Mouse (Mus musculus) megakaryocyte, embryonic 14.5 days (primary cell): Measurements from ENCODE around the gene Krt7.

ENCODE experiments used
- FLI1 ChIP-seq: IDR thresholded peaks from 2 replicates; pipeline ENCODE4 v1.6.1; 2012; ENCODE audit warnings: low read length, inconsistent platforms, mixed read lengths
- GATA1 ChIP-seq: IDR thresholded peaks from 3 replicates; pipeline ENCODE4 v1.6.1; 2012; ENCODE audit warnings: mixed read lengths, low read length, inconsistent platforms, borderline replicate concordance

DNA sequence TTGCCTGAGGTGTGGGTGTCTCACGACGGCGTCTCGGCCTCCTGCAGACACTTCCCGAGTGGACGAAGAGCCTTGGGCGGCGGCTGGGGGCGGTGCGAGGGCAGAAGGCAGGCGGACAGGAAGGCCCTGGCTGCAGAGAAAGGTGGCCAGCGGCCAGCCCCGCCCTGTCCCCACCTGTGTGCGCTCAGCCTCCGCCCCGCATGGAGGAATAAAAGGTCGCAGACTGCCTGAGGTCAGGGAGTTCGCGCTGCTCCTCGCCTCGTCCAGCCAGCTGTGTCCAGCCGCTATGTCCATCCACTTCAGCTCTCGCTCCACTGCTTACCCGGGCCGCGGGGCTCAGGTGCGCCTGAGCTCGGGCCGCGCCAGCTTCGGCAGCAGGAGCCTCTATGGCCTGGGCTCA lies 1.3 kb downstream of the Krt7 start:
- TF ChIP-seq GATA1: no peak
- TF ChIP-seq FLI1: no peak
